Mouse (Mus musculus) embryonic fibroblast, embryonic 13.5 days (primary cell): Measurements from ENCODE around the gene Slc51b.

ENCODE experiments used
- CTCF ChIP-seq: IDR thresholded peaks from 2 replicates; pipeline ENCODE4 v1.5.1; 2011; ENCODE audit warnings: mild to moderate bottlenecking, control low read depth, low read length, moderate library complexity, borderline replicate concordance; ENCODE audit not compliant: insufficient read depth
- POLR2A ChIP-seq: IDR thresholded peaks from 2 replicates; pipeline ENCODE4 v1.6.1; 2011; ENCODE audit warnings: low read depth, mild to moderate bottlenecking, control low read depth, low read length, moderate library complexity

DNA sequence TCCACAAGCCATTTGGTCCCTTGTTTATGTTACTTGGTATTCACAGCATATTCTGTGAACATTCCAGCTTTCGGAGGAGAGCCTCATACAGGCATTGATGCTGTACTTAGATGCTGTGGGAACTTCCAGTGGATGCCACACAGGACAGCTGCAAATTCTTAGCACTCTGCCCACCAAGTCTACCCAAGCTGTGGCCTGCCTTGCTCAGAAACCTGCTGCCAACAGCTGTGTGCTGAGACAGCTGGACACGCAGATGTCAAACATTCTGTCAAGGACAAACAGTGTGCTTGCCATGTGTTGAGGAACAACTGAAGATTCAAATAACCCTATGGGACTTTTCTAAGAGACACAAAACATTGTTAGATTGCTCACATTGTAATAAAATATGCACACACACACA, 36.2 kb upstream of the Slc51b start:
- TF ChIP-seq POLR2A (no peak), CTCF (no peak)
